Mouse (Mus musculus) T-helper 17 cell (primary cell): ENCODE results near the gene Gm10392.

Experiments
- in situ Hi-C, 2 experiments: fragments of 300-600 bp; cut with MboI, MseI; formaldehyde crosslinking; loops; 1 replicate in 1 of 2; 2 replicates in 1 of 2; pipeline ENCODE4 v1.15.1; 2025; ENCODE audit warnings: high pct_unique_total_duplicates in 2 of 2

The Gm10392 gene

GRCm38 (mm10) chr11:77493512-77494343, 25.3 kb downstream of the Gm10392 start, which contains the start of gene Git1:
Gene Git1 (plus strand): TSS chr11:77493562.
- in situ Hi-C loops = loop anchor here in 1 of 2 experiments (5.0 to 10.0 kb wide), 2 partner anchors 114 to 1041 kb away; partner anchors contain the start of genes Ift20, Taok1 and Tnfaip1

- in situ Hi-C loops = loop anchor here in 1 of 2 experiments (5.0 to 10.0 kb wide), 2 partner anchors 114 to 1042 kb away; partner anchors contain the start of genes Ift20, Taok1 and Tnfaip1
Measured at GRCm38 (mm10) chr11:77492911-77493332, 26.1 kb downstream of the Gm10392 start.

- in situ Hi-C loops = loop anchor here in 1 of 2 experiments (5.0 to 10.0 kb wide), 2 partner anchors 115 to 1042 kb away; partner anchors contain the start of genes Ift20, Taok1 and Tnfaip1
Measured at GRCm38 (mm10) chr11:77492311-77492871, 26.6 kb downstream of the Gm10392 start.

- in situ Hi-C loops = loop anchor here in 1 of 2 experiments (5.0 to 10.0 kb wide), 2 partner anchors 116 to 1043 kb away; partner anchors contain the start of genes Ift20, Taok1 and Tnfaip1
Measured at GRCm38 (mm10) chr11:77491502-77492291, 27.3 kb downstream of the Gm10392 start.

GRCm38 (mm10) chr11:77491123-77491501, 27.9 kb downstream of the Gm10392 start:
- in situ Hi-C loops = loop anchor here in 1 of 2 experiments (5.0 to 10.0 kb wide), 2 partner anchors 116 to 1044 kb away; partner anchors contain the start of genes Ift20, Taok1 and Tnfaip1

- in situ Hi-C loops = loop anchor here in 1 of 2 experiments (5.0 to 10.0 kb wide), 2 partner anchors 117 to 1044 kb away; partner anchors contain the start of genes Ift20, Taok1 and Tnfaip1
Measured at GRCm38 (mm10) chr11:77490451-77490850, 28.5 kb downstream of the Gm10392 start.

- in situ Hi-C loops = loop anchor here in 1 of 2 experiments (5.0 to 10.0 kb wide), 2 partner anchors 118 to 1045 kb away; partner anchors contain the start of genes Ift20, Taok1 and Tnfaip1
Measured at GRCm38 (mm10) chr11:77489591-77490235, 29.3 kb downstream of the Gm10392 start, which contains the start of gene Ankrd13b. Gene Ankrd13b (minus strand): TSS chr11:77489678.

GRCm38 (mm10) chr11:77488771-77489581, 30.0 kb downstream of the Gm10392 start:
- in situ Hi-C loops = no loop called here

- in situ Hi-C loops = no loop called here
Measured at GRCm38 (mm10) chr11:77486798-77487197, 32.2 kb downstream of the Gm10392 start.

- in situ Hi-C loops = no loop called here
Measured at GRCm38 (mm10) chr11:77485229-77485628, 33.8 kb downstream of the Gm10392 start.

- in situ Hi-C loops = no loop called here
Measured at GRCm38 (mm10) chr11:77483510-77484255, 35.3 kb downstream of the Gm10392 start.

GRCm38 (mm10) chr11:77483043-77483442, 36.0 kb downstream of the Gm10392 start:
- in situ Hi-C loops = no loop called here

- in situ Hi-C loops = no loop called here
Measured at GRCm38 (mm10) chr11:77476895-77477294, 42.1 kb downstream of the Gm10392 start.

GRCm38 (mm10) chr11:77476216-77476615, 42.8 kb downstream of the Gm10392 start:
- in situ Hi-C loops = no loop called here

GRCm38 (mm10) chr11:77472775-77473174, 46.2 kb downstream of the Gm10392 start:
- in situ Hi-C loops = loop anchor here (25.0 kb wide), 1 partner anchor 360 kb away; no protein-coding TSS in a partner anchor

- in situ Hi-C loops = loop anchor here (25.0 kb wide), 1 partner anchor 359 kb away; no protein-coding TSS in a partner anchor
Measured at GRCm38 (mm10) chr11:77471407-77471806, 47.6 kb downstream of the Gm10392 start.

- in situ Hi-C loops = loop anchor here (25.0 kb wide), 1 partner anchor 356 kb away; no protein-coding TSS in a partner anchor
Measured at GRCm38 (mm10) chr11:77468397-77468796, 50.6 kb downstream of the Gm10392 start.

- in situ Hi-C loops = loop anchor here (25.0 kb wide), 1 partner anchor 355 kb away; no protein-coding TSS in a partner anchor
Measured at GRCm38 (mm10) chr11:77467784-77468183, 51.2 kb downstream of the Gm10392 start.
